Mouse (Mus musculus): ENCODE results near the gene Znhit1. TPM values are rescaled to one million over a fixed set of nuclear protein-coding genes. Genes with fewer than 3 reads are reported as not detected.
"Not testable (repeated sequence)": the region's sequence is repeated elsewhere in the genome, so short reads cannot be mapped to it uniquely, and the experiment has no call there.

Gene Znhit1
- polyA plus RNA-seq, 1 experiment from 2014 or later = 92.9 TPM

DNA sequence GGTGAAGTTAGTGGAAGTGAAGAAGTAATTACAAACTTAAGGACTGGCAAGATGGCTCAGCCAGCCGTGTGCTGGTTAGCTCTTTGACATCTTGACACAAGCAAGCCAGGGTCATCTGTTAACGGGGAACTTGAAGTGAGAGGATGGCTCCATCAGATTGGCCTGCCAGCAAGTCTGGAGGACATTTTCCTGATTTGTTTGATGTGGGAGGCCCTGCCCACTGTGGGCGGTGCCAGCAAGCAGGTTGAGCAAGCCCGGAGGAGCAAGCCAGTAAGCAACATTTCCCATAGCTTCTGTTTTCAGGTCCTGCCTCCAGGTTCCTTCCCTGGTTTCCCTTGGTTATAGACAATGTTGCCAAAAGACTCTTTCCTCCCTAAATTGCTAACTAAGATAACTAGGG is 32.2 kb downstream of the Znhit1 start:
- peaks cover 5% of the 10 kb centered on the region; the same call in 1 of the 2 replicates for H3K4me1 ChIP-seq (ENCODE audit: control insufficient read depth, insufficient read depth, low read length)
- H3K4me3 ChIP-seq (ENCODE audit: low read depth, low read length) = no peak overlapping the region
- H3K4me2 ChIP-seq = no peak overlapping the region
- WGBS (ENCODE audit: insufficient replicate concordance) = 77% methylated on average over 4 of the region's 4 CpGs
- H3K9ac ChIP-seq (ENCODE audit: low read depth, low read length) = no peak overlapping the region
- ATAC-seq (replicated peaks; ENCODE audit: insufficient number of reproducible peaks, low FRiP score, low TSS enrichment) = no peak
- no peak overlapping the region for H3K27ac ChIP-seq (ENCODE audit: low read depth, low read length)
- H3K9me3 ChIP-seq (replicated peaks; ENCODE audit: control insufficient read depth, low read length) = no peaks in the 10 kb centered on the region
- H3K36me3 ChIP-seq (ENCODE audit: control insufficient read depth, insufficient read depth, low read length) = 0 out of 2 replicates have a peak, but pooled peaks cover 4% of the 10 kb centered on the region
- H3K27me3 ChIP-seq (ENCODE audit: control insufficient read depth, insufficient read depth, low read length) = no peaks in the 10 kb centered on the region

DNA sequence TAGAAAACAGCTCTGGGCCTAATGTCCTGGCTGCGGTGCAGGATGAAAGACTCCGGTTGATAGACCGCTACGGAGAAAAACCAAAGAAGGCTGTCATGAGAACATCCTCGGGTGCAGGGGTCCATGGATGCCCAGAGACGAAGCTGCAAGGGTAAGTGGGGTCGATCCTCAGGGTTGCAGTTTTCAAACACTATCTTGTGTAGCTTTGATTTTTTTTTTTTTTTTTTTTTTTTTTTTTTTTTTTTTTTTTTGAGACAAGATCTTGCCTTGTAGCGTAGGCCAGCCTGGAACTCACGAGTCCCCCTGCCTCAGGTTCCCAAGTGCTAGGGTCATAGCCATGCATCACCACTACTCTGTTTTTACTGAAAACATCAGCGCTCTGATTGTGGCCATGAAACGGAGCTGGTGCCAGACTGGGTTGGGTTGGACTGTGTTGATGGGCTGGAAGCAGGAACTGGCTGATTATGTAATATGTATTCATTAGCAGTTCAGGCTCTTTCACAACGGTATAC is 34.3 kb downstream of the Znhit1 start:
- ATAC-seq (replicated peaks; ENCODE audit: insufficient number of reproducible peaks, low FRiP score, low TSS enrichment) = 0 out of 2 replicates have a peak, but pooled peaks have one; percentile 16
- no peaks in the 10 kb centered on the region for H3K9me3 ChIP-seq (replicated peaks; ENCODE audit: control insufficient read depth, low read length)
- 1% methylated on average over 12 of the region's 12 CpGs for WGBS (ENCODE audit: insufficient replicate concordance)

DNA sequence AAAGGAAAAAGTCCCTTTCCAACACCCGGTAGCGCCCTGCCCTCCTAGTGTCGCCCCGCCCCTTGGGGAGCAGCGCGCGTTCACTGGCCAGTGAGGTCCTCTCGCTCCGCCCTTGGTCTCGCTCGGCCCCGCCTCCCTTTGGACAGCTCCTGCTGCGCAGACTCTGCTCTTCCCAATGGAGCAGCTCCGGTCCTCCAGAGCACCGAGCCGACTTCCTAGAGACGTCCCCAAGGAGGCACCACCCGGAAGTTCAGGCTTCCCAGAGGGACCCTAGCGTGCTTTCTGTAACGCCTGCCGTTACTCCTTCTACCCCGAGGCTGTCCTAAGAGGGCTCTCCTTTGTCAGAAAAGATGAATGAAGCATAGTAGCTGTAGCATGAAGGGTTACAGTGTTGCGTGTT is 34.8 kb downstream of the Znhit1 start, which contains the start of gene Fis1:
TSS of gene Fis1 (plus strand) at position 261 of the 400 bp plus-strand sequence.
- Histone ChIP-seq H3K9me3 (replicated peaks; ENCODE audit: control insufficient read depth, low read length) (no peaks in the 10 kb centered on the region), H3K4me2 (peak within 1 kb of the TSS; percentile 80), H3K4me3 (ENCODE audit: low read depth, low read length) (peak within 1 kb of the TSS; percentile 73), H3K4me1 (ENCODE audit: control insufficient read depth, insufficient read depth, low read length) (peaks cover 5% of the 10 kb centered on the region; the same call in 1 of the 2 replicates), H3K9ac (ENCODE audit: low read depth, low read length) (peak within 1 kb of the TSS; percentile 79), H3K27ac (ENCODE audit: low read depth, low read length) (peak within 1 kb of the TSS; percentile 29; the same call in 1 of the 2 replicates), H3K27me3 (ENCODE audit: control insufficient read depth, insufficient read depth, low read length) (no peaks in the 10 kb centered on the region), H3K36me3 (ENCODE audit: control insufficient read depth, insufficient read depth, low read length) (0 out of 2 replicates have a peak, but pooled peaks cover 4% of the 10 kb centered on the region)
- WGBS (ENCODE audit: insufficient replicate concordance) = under 1% methylated on average over 23 of the region's 23 CpGs
- peak; percentile 98 for ATAC-seq (replicated peaks; ENCODE audit: insufficient number of reproducible peaks, low FRiP score, low TSS enrichment)

More for the DNA sequence above, 34.3 kb downstream of the Znhit1 start:
- Histone ChIP-seq H3K4me3 (ENCODE audit: low read depth, low read length) (peak overlapping the region; percentile 73), H3K4me1 (ENCODE audit: control insufficient read depth, insufficient read depth, low read length) (peaks cover 5% of the 10 kb centered on the region; the same call in 1 of the 2 replicates), H3K9ac (ENCODE audit: low read depth, low read length) (peak overlapping the region; percentile 79), H3K4me2 (peak overlapping the region; percentile 80), H3K36me3 (ENCODE audit: control insufficient read depth, insufficient read depth, low read length) (0 out of 2 replicates have a peak, but pooled peaks cover 4% of the 10 kb centered on the region), H3K27ac (ENCODE audit: low read depth, low read length) (peak overlapping the region; percentile 29; the same call in 1 of the 2 replicates), H3K27me3 (ENCODE audit: control insufficient read depth, insufficient read depth, low read length) (no peaks in the 10 kb centered on the region)

DNA sequence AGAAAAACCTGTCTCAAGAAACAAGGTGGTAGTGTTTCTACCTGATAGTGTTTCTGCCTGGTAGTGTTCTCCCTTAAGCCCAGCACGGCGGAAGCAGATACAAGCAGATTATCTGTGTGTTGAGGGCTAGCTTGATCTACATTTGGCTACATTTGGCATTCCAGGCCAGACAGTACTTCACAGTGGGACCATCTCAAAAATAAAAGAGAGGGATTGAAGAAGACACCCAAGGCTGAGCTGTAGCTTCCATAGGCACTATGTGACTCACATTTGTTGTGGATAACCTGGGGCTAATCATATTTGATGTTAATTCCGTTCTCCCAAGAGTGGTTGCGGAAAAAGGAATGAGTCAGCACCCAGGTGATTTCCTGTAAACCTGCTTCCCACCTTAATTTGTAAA is 35.7 kb downstream of the Znhit1 start:
- whole genome bisulfite sequencing (ENCODE audit: insufficient replicate concordance) = 64% methylated on average over 4 of the region's 4 CpGs
- no peak for ATAC-seq (replicated peaks; ENCODE audit: insufficient number of reproducible peaks, low FRiP score, low TSS enrichment)
- H3K4me2 ChIP-seq = peak overlapping the region; percentile 80; the same call in 1 of the 2 replicates

DNA sequence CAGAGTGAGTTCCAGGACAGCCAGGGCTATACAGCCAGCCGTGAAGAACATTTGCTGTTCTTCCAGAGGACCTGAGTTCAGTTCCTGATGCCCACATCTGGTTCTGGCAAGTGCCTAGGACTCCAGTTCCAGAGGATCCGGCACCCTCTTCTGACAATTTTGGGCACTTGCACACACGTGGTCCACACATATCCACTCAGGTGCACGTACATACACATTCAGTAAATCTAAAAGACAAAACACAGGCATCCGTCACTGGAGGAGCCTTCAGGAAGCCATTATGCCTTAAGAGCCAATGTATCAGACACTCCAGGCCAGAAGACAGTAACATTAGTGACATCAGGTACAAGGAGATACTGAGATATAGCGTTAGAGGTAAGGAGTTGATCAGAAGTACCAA is 37.3 kb downstream of the Znhit1 start:
- 84% methylated on average over 6 of the region's 6 CpGs for WGBS (ENCODE audit: insufficient replicate concordance)

More for the DNA sequence above, 35.7 kb downstream of the Znhit1 start:
- H3K9ac ChIP-seq (ENCODE audit: low read depth, low read length) = no peak overlapping the region
- H3K4me3 ChIP-seq (ENCODE audit: low read depth, low read length) = no peak overlapping the region
- H3K9me3 ChIP-seq (replicated peaks; ENCODE audit: control insufficient read depth, low read length) = no peaks in the 10 kb centered on the region
- H3K4me1 ChIP-seq (ENCODE audit: control insufficient read depth, insufficient read depth, low read length) = peaks cover 5% of the 10 kb centered on the region; the same call in 1 of the 2 replicates
- H3K36me3 ChIP-seq (ENCODE audit: control insufficient read depth, insufficient read depth, low read length) = 0 out of 2 replicates have a peak, but pooled peaks cover 4% of the 10 kb centered on the region
- H3K27me3 ChIP-seq (ENCODE audit: control insufficient read depth, insufficient read depth, low read length) = no peaks in the 10 kb centered on the region
- H3K27ac ChIP-seq (ENCODE audit: low read depth, low read length) = no peak overlapping the region

DNA sequence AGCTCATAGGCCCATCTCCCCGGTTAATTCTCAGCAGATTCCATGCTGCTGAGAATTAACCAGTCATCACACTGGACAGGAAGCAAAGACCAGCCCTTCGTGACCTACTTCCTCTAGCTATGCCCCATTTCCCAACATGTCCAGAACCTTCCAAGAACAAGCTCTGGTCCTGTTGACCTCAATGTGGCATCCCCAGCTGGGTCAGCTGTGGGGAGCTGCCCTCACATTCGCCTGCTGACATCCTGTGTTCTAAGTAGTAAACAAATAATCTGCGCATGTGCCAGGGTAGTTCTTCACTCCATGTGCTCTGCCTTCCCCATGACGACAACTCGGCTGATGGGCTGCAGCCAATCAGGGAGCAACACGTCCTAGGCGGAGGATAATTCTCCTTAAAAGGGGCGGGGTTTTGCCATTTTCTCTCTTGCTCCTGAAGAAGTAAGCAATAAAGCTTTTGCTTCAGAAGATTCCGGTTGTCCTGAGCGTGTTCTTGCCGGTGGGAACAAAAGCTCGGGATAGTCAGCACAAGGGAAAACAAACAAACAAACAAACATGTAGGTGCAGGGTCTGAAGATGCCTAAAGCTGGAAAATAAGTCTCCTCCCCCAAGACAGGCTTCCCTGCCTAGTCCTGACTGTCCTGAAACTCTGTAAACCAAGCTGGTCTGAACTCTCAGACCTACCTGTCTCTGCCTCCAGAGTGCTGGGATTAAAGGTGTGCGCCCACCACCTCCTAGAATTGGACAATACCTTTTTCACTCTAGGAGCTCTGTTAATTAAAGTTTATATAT is 38.1 kb downstream of the Znhit1 start:
- 81% methylated on average over 14 of the region's 14 CpGs for whole genome bisulfite sequencing (ENCODE audit: insufficient replicate concordance)
- H3K9me3 ChIP-seq (replicated peaks; ENCODE audit: control insufficient read depth, low read length); ATAC-seq (replicated peaks; ENCODE audit: insufficient number of reproducible peaks, low FRiP score, low TSS enrichment); H3K9ac ChIP-seq (ENCODE audit: low read depth, low read length); H3K4me3 ChIP-seq (ENCODE audit: low read depth, low read length); H3K4me1 ChIP-seq (ENCODE audit: control insufficient read depth, insufficient read depth, low read length); H3K27ac ChIP-seq (ENCODE audit: low read depth, low read length); H3K4me2 ChIP-seq; H3K27me3 ChIP-seq (ENCODE audit: control insufficient read depth, insufficient read depth, low read length); H3K36me3 ChIP-seq (ENCODE audit: control insufficient read depth, insufficient read depth, low read length): not testable (repeated sequence)

More for the DNA sequence above, 37.3 kb downstream of the Znhit1 start:
- Histone ChIP-seq H3K4me2 (no peak overlapping the region), H3K9ac (ENCODE audit: low read depth, low read length) (no peak overlapping the region), H3K9me3 (replicated peaks; ENCODE audit: control insufficient read depth, low read length) (no peaks in the 10 kb centered on the region), H3K4me3 (ENCODE audit: low read depth, low read length) (no peak overlapping the region), H3K27me3 (ENCODE audit: control insufficient read depth, insufficient read depth, low read length) (no peaks in the 10 kb centered on the region), H3K36me3 (ENCODE audit: control insufficient read depth, insufficient read depth, low read length) (0 out of 2 replicates have a peak, but pooled peaks cover under 1% of the 10 kb centered on the region), H3K27ac (ENCODE audit: low read depth, low read length) (no peak overlapping the region), H3K4me1 (ENCODE audit: control insufficient read depth, insufficient read depth, low read length) (peaks cover 5% of the 10 kb centered on the region; the same call in 1 of the 2 replicates)
- ATAC-seq (replicated peaks; ENCODE audit: insufficient number of reproducible peaks, low FRiP score, low TSS enrichment) = no peak

DNA sequence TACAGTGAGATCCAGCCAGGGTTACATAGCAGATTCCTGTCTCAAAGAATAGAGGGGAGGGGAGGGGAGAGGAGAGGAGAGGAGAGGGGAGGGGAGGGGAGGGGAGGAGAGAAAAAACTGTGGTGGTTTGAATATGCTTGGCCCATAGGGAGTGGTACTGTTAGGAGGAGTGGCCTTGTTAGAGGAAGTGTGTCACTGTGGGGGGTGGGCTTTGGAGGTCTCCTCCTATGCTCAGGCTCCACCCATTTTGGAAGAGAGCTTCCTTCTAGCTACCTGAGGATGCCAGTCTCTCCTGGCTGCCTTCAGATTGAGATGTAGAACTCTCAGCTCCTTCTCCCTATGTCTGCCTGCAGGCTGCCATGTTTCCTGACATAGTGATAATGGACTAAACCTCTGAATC is 39.9 kb downstream of the Znhit1 start:
- no peak overlapping the region for H3K4me2 ChIP-seq
- H3K27me3 ChIP-seq (ENCODE audit: control insufficient read depth, insufficient read depth, low read length) = no peaks in the 10 kb centered on the region
- no peak overlapping the region for H3K4me3 ChIP-seq (ENCODE audit: low read depth, low read length)
- no peak overlapping the region for H3K27ac ChIP-seq (ENCODE audit: low read depth, low read length)
- H3K36me3 ChIP-seq (ENCODE audit: control insufficient read depth, insufficient read depth, low read length) = no peaks in the 10 kb centered on the region
- no peak for ATAC-seq (replicated peaks; ENCODE audit: insufficient number of reproducible peaks, low FRiP score, low TSS enrichment)
- no peaks in the 10 kb centered on the region for H3K9me3 ChIP-seq (replicated peaks; ENCODE audit: control insufficient read depth, low read length)
- H3K4me1 ChIP-seq (ENCODE audit: control insufficient read depth, insufficient read depth, low read length) = peaks cover 1% of the 10 kb centered on the region
- H3K9ac ChIP-seq (ENCODE audit: low read depth, low read length) = no peak overlapping the region

DNA sequence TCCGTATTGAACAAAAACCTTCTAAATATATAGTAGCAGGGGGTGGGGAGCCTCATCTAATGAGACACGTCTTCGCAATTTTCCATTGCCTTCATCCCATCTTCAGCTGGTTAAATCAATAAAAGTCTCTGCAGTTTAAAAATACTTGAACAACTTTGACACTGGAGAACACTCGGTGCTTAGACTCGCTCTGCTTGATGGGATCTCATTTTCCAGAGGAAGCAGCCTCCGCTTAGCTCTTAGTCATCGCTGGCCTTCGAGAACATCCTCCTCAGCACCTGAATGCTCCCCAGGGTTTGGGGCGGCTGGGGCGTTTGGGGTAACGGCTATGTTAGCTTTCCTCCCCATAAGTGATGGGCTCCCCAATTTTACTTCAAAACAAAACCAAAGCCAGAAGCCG is 42.7 kb downstream of the Znhit1 start:
- no peak overlapping the region for H3K9ac ChIP-seq (ENCODE audit: low read depth, low read length)
- 71% methylated on average over 12 of the region's 12 CpGs for WGBS (ENCODE audit: insufficient replicate concordance)
- H3K4me1 ChIP-seq (ENCODE audit: control insufficient read depth, insufficient read depth, low read length) = peaks cover 7% of the 10 kb centered on the region
- no peaks in the 10 kb centered on the region for H3K9me3 ChIP-seq (replicated peaks; ENCODE audit: control insufficient read depth, low read length)
- H3K4me3 ChIP-seq (ENCODE audit: low read depth, low read length) = no peak overlapping the region
- H3K27ac ChIP-seq (ENCODE audit: low read depth, low read length) = no peak overlapping the region
- no peaks in the 10 kb centered on the region for H3K27me3 ChIP-seq (ENCODE audit: control insufficient read depth, insufficient read depth, low read length)
- H3K36me3 ChIP-seq (ENCODE audit: control insufficient read depth, insufficient read depth, low read length) = no peaks in the 10 kb centered on the region
- no peak overlapping the region for H3K4me2 ChIP-seq
- ATAC-seq (replicated peaks; ENCODE audit: insufficient number of reproducible peaks, low FRiP score, low TSS enrichment) = no peak
